Mouse (Mus musculus): Measurements from ENCODE around the gene Spns1. TPM values are rescaled to one million over a fixed set of nuclear protein-coding genes. Genes with fewer than 3 reads are reported as not detected.
A peak's percentile ranks its signal among the peaks of the same experiment; 100 is the strongest.

Gene Spns1
- polyA plus RNA-seq, 1 experiment from 2014 or later: 45.8 TPM

GRCm38 (mm10) chr7:126358413-126358812, 18.8 kb downstream of the Spns1 start:
- no peak overlapping the region for H3K27ac ChIP-seq (ENCODE audit: low read depth, low read length)
- no peak overlapping the region for H3K4me2 ChIP-seq
- no peaks in the 10 kb centered on the region for H3K9me3 ChIP-seq (ENCODE audit: control insufficient read depth, low read length)
- no peaks in the 10 kb centered on the region for H3K36me3 ChIP-seq (ENCODE audit: control insufficient read depth, insufficient read depth, low read length)
- no peaks in the 10 kb centered on the region for H3K4me1 ChIP-seq (ENCODE audit: control insufficient read depth, insufficient read depth, low read length)
- ATAC-seq (ENCODE audit: low FRiP score) (no peak), DNase-seq (ENCODE audit: low spot score, missing footprints) (no peak)
- WGBS: 93% methylated on average over 9 of the region's 9 CpGs
- no peak overlapping the region for H3K9ac ChIP-seq (ENCODE audit: low read length)
- H3K4me3 ChIP-seq (ENCODE audit: low read depth, low read length): no peak overlapping the region
- H3K27me3 ChIP-seq (ENCODE audit: control insufficient read depth, insufficient read depth, low read length): no peaks in the 10 kb centered on the region

GRCm38 (mm10) chr7:126357838-126358237, 19.4 kb downstream of the Spns1 start:
- Histone ChIP-seq H3K9me3 (ENCODE audit: control insufficient read depth, low read length) (no peaks in the 10 kb centered on the region), H3K27me3 (ENCODE audit: control insufficient read depth, insufficient read depth, low read length) (no peaks in the 10 kb centered on the region), H3K27ac (ENCODE audit: low read depth, low read length) (no peak overlapping the region), H3K36me3 (ENCODE audit: control insufficient read depth, insufficient read depth, low read length) (no peaks in the 10 kb centered on the region), H3K4me2 (no peak overlapping the region), H3K4me3 (ENCODE audit: low read depth, low read length) (no peak overlapping the region), H3K4me1 (ENCODE audit: control insufficient read depth, insufficient read depth, low read length) (no peaks in the 10 kb centered on the region), H3K9ac (ENCODE audit: low read length) (no peak overlapping the region)
- WGBS: 86% methylated on average over 6 of the region's 6 CpGs
- DNase-seq (ENCODE audit: low spot score, missing footprints) (no peak), ATAC-seq (ENCODE audit: low FRiP score) (no peak)

GRCm38 (mm10) chr7:126356793-126357591, 20.3 kb downstream of the Spns1 start:
- no peaks in the 10 kb centered on the region for H3K4me1 ChIP-seq (ENCODE audit: control insufficient read depth, insufficient read depth, low read length)
- no peaks in the 10 kb centered on the region for H3K36me3 ChIP-seq (ENCODE audit: control insufficient read depth, insufficient read depth, low read length)
- H3K27me3 ChIP-seq (ENCODE audit: control insufficient read depth, insufficient read depth, low read length): no peaks in the 10 kb centered on the region
- ATAC-seq (ENCODE audit: low FRiP score): no peak
- no peak overlapping the region for H3K9ac ChIP-seq (ENCODE audit: low read length)
- WGBS: 46% methylated on average over 7 of the region's 7 CpGs
- no peak overlapping the region for H3K4me2 ChIP-seq
- no peak overlapping the region for H3K27ac ChIP-seq (ENCODE audit: low read depth, low read length)
- H3K4me3 ChIP-seq (ENCODE audit: low read depth, low read length): no peak overlapping the region
- no peaks in the 10 kb centered on the region for H3K9me3 ChIP-seq (ENCODE audit: control insufficient read depth, low read length)
- DNase-seq (ENCODE audit: low spot score, missing footprints): no peak

- H3K36me3 ChIP-seq (ENCODE audit: control insufficient read depth, insufficient read depth, low read length): no peaks in the 10 kb centered on the region
- no peak overlapping the region for H3K4me2 ChIP-seq
- no peaks in the 10 kb centered on the region for H3K27me3 ChIP-seq (ENCODE audit: control insufficient read depth, insufficient read depth, low read length)
- H3K4me1 ChIP-seq (ENCODE audit: control insufficient read depth, insufficient read depth, low read length): 0 out of 2 replicates have a peak, but pooled peaks cover 2% of the 10 kb centered on the region
- WGBS: 41% methylated on average over 5 of the region's 5 CpGs
- H3K27ac ChIP-seq (ENCODE audit: low read depth, low read length): no peak overlapping the region
- no peak for ATAC-seq (ENCODE audit: low FRiP score)
- H3K4me3 ChIP-seq (ENCODE audit: low read depth, low read length): no peak overlapping the region
- H3K9me3 ChIP-seq (ENCODE audit: control insufficient read depth, low read length): no peaks in the 10 kb centered on the region
- H3K9ac ChIP-seq (ENCODE audit: low read length): no peak overlapping the region
- no peak for DNase-seq (ENCODE audit: low spot score, missing footprints)
Observed at GRCm38 (mm10) chr7:126355847-126356597, 21.2 kb downstream of the Spns1 start.

GRCm38 (mm10) chr7:126354738-126355614, 22.3 kb downstream of the Spns1 start:
- ATAC-seq (ENCODE audit: low FRiP score) (no peak), DNase-seq (ENCODE audit: low spot score, missing footprints) (peak; percentile 85)
- H3K4me1 ChIP-seq (ENCODE audit: control insufficient read depth, insufficient read depth, low read length): 0 out of 2 replicates have a peak, but pooled peaks cover 2% of the 10 kb centered on the region
- H3K4me3 ChIP-seq (ENCODE audit: low read depth, low read length): no peak overlapping the region
- no peaks in the 10 kb centered on the region for H3K36me3 ChIP-seq (ENCODE audit: control insufficient read depth, insufficient read depth, low read length)
- no peak overlapping the region for H3K9ac ChIP-seq (ENCODE audit: low read length)
- no peak overlapping the region for H3K4me2 ChIP-seq
- H3K27ac ChIP-seq (ENCODE audit: low read depth, low read length): no peak overlapping the region
- no peaks in the 10 kb centered on the region for H3K9me3 ChIP-seq (ENCODE audit: control insufficient read depth, low read length)
- no peaks in the 10 kb centered on the region for H3K27me3 ChIP-seq (ENCODE audit: control insufficient read depth, insufficient read depth, low read length)
- WGBS: 54% methylated on average over 14 of the region's 14 CpGs

GRCm38 (mm10) chr7:126353994-126354365, 23.3 kb downstream of the Spns1 start:
- H3K36me3 ChIP-seq (ENCODE audit: control insufficient read depth, insufficient read depth, low read length): no peaks in the 10 kb centered on the region
- DNase-seq (ENCODE audit: low spot score, missing footprints) (no peak), ATAC-seq (ENCODE audit: low FRiP score) (no peak)
- H3K4me3 ChIP-seq (ENCODE audit: low read depth, low read length): no peak overlapping the region
- H3K4me1 ChIP-seq (ENCODE audit: control insufficient read depth, insufficient read depth, low read length): 0 out of 2 replicates have a peak, but pooled peaks cover 2% of the 10 kb centered on the region
- no peak overlapping the region for H3K27ac ChIP-seq (ENCODE audit: low read depth, low read length)
- H3K9me3 ChIP-seq (ENCODE audit: control insufficient read depth, low read length): no peaks in the 10 kb centered on the region
- WGBS: 88% methylated on average over 3 of the region's 3 CpGs
- H3K27me3 ChIP-seq (ENCODE audit: control insufficient read depth, insufficient read depth, low read length): no peaks in the 10 kb centered on the region
- no peak overlapping the region for H3K4me2 ChIP-seq
- no peak overlapping the region for H3K9ac ChIP-seq (ENCODE audit: low read length)

GRCm38 (mm10) chr7:126353251-126353993, 23.8 kb downstream of the Spns1 start:
- Histone ChIP-seq H3K27ac (ENCODE audit: low read depth, low read length) (no peak overlapping the region), H3K4me2 (no peak overlapping the region), H3K4me1 (ENCODE audit: control insufficient read depth, insufficient read depth, low read length) (0 out of 2 replicates have a peak, but pooled peaks cover 2% of the 10 kb centered on the region), H3K4me3 (ENCODE audit: low read depth, low read length) (no peak overlapping the region), H3K9me3 (ENCODE audit: control insufficient read depth, low read length) (no peaks in the 10 kb centered on the region), H3K9ac (ENCODE audit: low read length) (no peak overlapping the region), H3K27me3 (ENCODE audit: control insufficient read depth, insufficient read depth, low read length) (no peaks in the 10 kb centered on the region), H3K36me3 (ENCODE audit: control insufficient read depth, insufficient read depth, low read length) (no peaks in the 10 kb centered on the region)
- 65% methylated on average over 11 of the region's 11 CpGs for WGBS
- ATAC-seq (ENCODE audit: low FRiP score): no peak
- DNase-seq (ENCODE audit: low spot score, missing footprints): no peak

GRCm38 (mm10) chr7:126351419-126351951, 25.8 kb downstream of the Spns1 start:
- H3K9me3 ChIP-seq (ENCODE audit: control insufficient read depth, low read length): no peaks in the 10 kb centered on the region
- no peaks in the 10 kb centered on the region for H3K27me3 ChIP-seq (ENCODE audit: control insufficient read depth, insufficient read depth, low read length)
- no peak overlapping the region for H3K27ac ChIP-seq (ENCODE audit: low read depth, low read length)
- 0 out of 2 replicates have a peak, but pooled peaks cover 2% of the 10 kb centered on the region for H3K4me1 ChIP-seq (ENCODE audit: control insufficient read depth, insufficient read depth, low read length)
- DNase-seq (ENCODE audit: low spot score, missing footprints) (no peak), ATAC-seq (ENCODE audit: low FRiP score) (no peak)
- H3K4me2 ChIP-seq: no peak overlapping the region
- WGBS: 48% methylated on average over 10 of the region's 10 CpGs
- H3K4me3 ChIP-seq (ENCODE audit: low read depth, low read length): no peak overlapping the region
- H3K36me3 ChIP-seq (ENCODE audit: control insufficient read depth, insufficient read depth, low read length): no peaks in the 10 kb centered on the region
- no peak overlapping the region for H3K9ac ChIP-seq (ENCODE audit: low read length)

Data from midbrain, embryonic 11.5 days (tissue).